Mouse (Mus musculus) kidney, postnatal 14 days (tissue): ENCODE results near the gene Mmp8.

Source experiments
- DNase-seq: peaks from one replicate; pipeline ENCODE4 v3.0.0; 2022; ENCODE audit warnings: mixed read lengths

Gene Mmp8

DNA sequence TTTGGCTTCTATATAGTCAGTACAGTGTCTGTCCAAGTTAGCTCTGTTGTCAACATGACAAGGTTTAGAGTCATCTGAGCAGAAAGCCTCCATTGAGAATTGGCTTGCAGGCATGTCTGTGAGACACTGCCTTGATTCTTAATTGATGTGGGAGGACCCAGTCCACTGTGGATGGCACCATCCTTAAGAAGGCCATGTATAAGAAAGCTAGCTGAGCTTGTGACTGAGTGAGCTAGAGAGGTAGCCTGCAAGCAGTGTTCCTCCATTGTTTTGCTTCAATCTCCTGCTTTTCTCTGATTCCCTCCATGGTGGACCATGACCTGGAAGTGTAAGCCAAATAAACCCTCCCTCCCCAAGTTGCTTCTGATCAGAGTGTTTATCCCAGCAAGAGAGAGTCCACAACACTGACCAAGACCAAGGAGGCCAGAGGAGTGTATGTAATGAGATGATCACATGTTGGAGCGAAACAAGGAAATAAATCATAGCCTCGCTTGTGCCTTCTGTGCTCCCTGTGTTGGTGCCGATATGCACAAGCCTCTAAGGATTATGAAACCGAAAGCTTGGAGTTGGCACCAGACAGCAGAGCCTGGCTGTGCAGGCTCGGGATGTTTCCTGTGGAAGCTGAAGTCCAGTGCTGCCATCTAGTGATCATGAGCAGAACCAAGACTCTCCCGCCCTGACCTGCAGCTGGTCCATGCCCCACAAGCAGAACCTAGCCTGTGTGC lies 36.7 kb downstream of the Mmp8 start:
- DNase-seq = peak; percentile 92

DNA sequence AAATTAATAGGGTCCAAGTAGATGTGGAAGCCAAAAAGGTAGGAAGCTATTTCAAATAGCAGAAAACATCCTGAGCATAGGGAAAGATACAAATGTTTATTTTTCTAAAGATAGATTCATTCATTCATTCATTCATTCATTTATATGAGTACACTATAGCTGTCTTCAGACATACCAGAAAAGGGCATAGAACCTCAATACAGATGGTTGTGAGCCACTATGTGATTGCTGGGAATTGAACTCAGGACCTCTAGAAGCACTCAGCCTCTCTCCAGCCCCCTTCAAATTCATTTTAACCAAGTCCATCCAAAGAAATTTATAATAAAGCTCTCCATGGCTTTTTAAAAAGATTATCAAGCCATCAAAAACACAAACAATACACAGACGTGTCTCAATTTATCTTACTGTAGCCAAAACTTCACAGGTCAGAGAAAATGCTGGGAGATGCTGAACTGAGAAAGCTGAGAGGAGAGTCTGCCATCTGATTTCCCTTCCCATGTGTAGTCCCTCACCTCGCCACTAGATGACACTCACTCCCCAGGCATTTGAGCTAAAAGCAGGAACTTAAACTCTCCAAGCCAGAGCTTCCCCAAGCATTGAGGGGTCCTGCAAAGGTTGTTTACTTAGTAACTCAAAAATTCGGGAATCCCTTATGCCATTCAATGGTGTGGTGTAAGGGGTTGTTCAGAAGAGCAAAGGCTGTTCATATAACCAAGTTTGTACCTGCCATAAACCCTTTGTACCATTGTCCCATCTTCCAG lies 44.9 kb downstream of the Mmp8 start:
- DNase-seq = peak; percentile 71

DNA sequence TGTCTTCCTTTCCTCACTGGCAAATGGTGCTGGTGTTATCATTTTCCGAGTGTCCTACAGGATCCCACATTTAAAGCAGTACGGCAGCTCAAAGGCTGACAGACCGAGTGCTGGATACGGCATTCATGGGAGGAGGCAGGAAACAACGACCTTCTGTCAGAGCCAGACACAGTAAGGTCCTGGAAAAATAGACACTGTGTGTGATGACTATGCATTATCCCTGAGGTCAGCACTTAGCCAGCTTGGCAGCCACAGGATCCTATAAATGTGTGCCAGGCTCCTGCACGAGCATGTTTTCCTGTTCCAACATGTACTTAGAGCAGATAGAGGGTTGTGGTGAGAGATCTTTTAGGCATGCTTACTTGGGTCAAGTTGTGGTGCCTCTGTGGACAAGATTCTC lies 45.7 kb downstream of the Mmp8 start:
- DNase-seq = no peak

DNA sequence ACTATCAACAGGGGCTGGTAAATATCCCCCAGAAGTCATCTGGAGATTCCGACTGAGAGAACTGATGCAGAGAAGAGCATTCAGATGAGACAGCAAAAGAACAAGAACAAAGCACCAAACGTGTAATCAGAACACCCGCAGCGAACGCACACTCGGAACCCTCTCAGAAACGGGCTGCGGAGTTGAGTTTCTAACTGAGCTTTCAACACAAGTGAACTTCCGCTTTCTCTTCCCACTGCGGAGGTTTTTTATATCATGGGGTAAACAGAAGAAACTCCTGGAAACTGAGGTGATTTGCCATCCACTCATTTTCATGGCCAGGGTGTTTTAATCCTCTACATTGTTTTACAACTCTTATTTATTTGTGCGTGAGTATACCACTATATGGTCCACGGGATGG lies 47.4 kb downstream of the Mmp8 start:
- no peak for DNase-seq
